In the genomic region with DNA sequence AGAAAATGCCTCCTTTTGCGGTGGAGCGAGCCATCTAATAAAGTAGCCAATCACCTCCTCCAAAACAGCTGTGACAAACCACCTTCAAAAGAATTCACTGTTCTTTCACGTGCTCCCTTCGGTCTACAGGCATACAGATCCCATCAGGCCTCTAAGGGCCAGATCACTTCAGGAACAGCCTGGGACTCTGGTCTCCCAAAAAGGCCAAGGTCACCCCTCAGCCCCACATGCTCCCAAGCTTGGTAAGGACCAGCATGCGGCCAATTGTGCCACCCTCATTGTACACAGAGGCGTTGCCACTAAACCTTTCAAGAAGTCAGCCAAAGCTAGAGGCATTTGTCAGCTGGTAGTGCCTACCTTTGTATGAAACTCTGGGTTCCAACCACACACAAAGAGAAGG, we compare ENCODE assay signal across 32 mouse cellular contexts. TPM values are rescaled to one million over a fixed set of nuclear protein-coding genes. Genes with fewer than 3 reads are reported as not detected.
DNase-seq lines count a peak whose midpoint lies in the region; ATAC-seq lines count a peak whose summit lies in the region.
"Had no signal": no experiment of that assay in that cellular context is flagged by ENCODE, and none has a peak within 500 bp of the region (broad histone marks: within the 10 kb centered on the region; RNA-seq: fewer than 3 reads in every experiment).

No protein-coding gene starts in this region.

- H3K4me2 ChIP-seq in forebrain, embryonic 14.5 days (ENCODE audit: low read length), result no peak overlapping the region
- no peak overlapping the region for H3K4me2 ChIP-seq in heart, embryonic 13.5 days
- no peak overlapping the region for H3K4me2 ChIP-seq in midbrain, embryonic 11.5 days
- H3K4me2 ChIP-seq in limb, embryonic 12.5 days, result no peak overlapping the region
- H3K4me2 ChIP-seq: embryonic facial prominence, embryonic 13.5 days; intestine, embryonic 15.5 days; liver, embryonic 13.5 days; midbrain, embryonic 15.5 days; neural tube, embryonic 13.5 days had no signal

- WGBS in forebrain, embryonic 10.5 days, result 80% methylated on average over 6 of the region's 6 CpGs
- WGBS in forebrain, embryonic 14.5 days, result 59% methylated on average over 6 of the region's 6 CpGs
- 63% methylated on average over 6 of the region's 6 CpGs for WGBS in heart, embryonic 13.5 days
- WGBS in midbrain, embryonic 10.5 days, result 89% methylated on average over 6 of the region's 6 CpGs
- WGBS in midbrain, embryonic 11.5 days, result 79% methylated on average over 6 of the region's 6 CpGs
- 45% methylated on average over 6 of the region's 6 CpGs for WGBS in limb, embryonic 12.5 days

- H3K4me1 ChIP-seq in forebrain, embryonic 10.5 days, result peaks cover 45% of the 10 kb centered on the region
- peaks cover 9% of the 10 kb centered on the region for H3K4me1 ChIP-seq in forebrain, embryonic 14.5 days (ENCODE audit: control insufficient read depth, insufficient read depth, low read length)
- H3K4me1 ChIP-seq in heart, embryonic 13.5 days, result peaks cover 61% of the 10 kb centered on the region
- peaks cover 20% of the 10 kb centered on the region for H3K4me1 ChIP-seq in midbrain, embryonic 10.5 days
- peaks cover 6% of the 10 kb centered on the region for H3K4me1 ChIP-seq in midbrain, embryonic 11.5 days (ENCODE audit: control insufficient read depth, insufficient read depth, low read length)
- peaks cover 31% of the 10 kb centered on the region for H3K4me1 ChIP-seq in limb, embryonic 12.5 days (replicated peaks)
- H3K4me1 ChIP-seq: liver, embryonic 13.5 days had no signal

- H3K27me3 ChIP-seq in forebrain, embryonic 10.5 days (ENCODE audit: poor library complexity, severe bottlenecking), result no peaks in the 10 kb centered on the region
- H3K27me3 ChIP-seq in forebrain, embryonic 14.5 days (replicated peaks; ENCODE audit: control insufficient read depth, insufficient read depth, low read length), result no peaks in the 10 kb centered on the region
- no peaks in the 10 kb centered on the region for H3K27me3 ChIP-seq in heart, embryonic 13.5 days (replicated peaks)
- no peaks in the 10 kb centered on the region for H3K27me3 ChIP-seq in midbrain, embryonic 10.5 days (ENCODE audit: low read depth, poor library complexity, severe bottlenecking)
- H3K27me3 ChIP-seq in midbrain, embryonic 11.5 days (ENCODE audit: control insufficient read depth, insufficient read depth, low read length), result no peaks in the 10 kb centered on the region
- H3K27me3 ChIP-seq in limb, embryonic 12.5 days, result no peaks in the 10 kb centered on the region
- H3K27me3 ChIP-seq: CH12.LX; embryonic facial prominence, embryonic 13.5 days; intestine, embryonic 15.5 days; liver, embryonic 13.5 days; midbrain, embryonic 15.5 days; neural tube, embryonic 13.5 days; Patski had no signal

- DNase-seq in forebrain, embryonic 10.5 days (ENCODE audit: extremely low spot score, low spot score), result no peak
- DNase-seq in forebrain, embryonic 14.5 days (ENCODE audit: low spot score), result no peak
- DNase-seq in heart, adult 18-20 months, result no peak
- DNase-seq in midbrain, embryonic 10.5 days (ENCODE audit: low spot score), result no peak
- no peak for DNase-seq in midbrain, embryonic 11.5 days (ENCODE audit: low spot score, missing footprints)
- DNase-seq in lung, postnatal 14 days, result no peak
- DNase-seq: B cell, adult 2 months; cerebellum, adult 18-20 months; cerebellum, postnatal 25 days; gastrocnemius, postnatal 25 days; kidney, postnatal 25 days; liver, embryonic 13.5 days; lung, adult 2 months; retina, postnatal 1 day; right cerebral cortex, postnatal 25 days; spleen, adult 18-20 months; thymus, postnatal 14 days had no signal

- ATAC-seq in forebrain, embryonic 14.5 days, result no peak
- no peak; the same call in 1 of the 2 replicates for ATAC-seq in heart, embryonic 13.5 days (ENCODE audit: extremely low read depth, insufficient number of reproducible peaks, low FRiP score, low TSS enrichment)
- no peak for ATAC-seq in midbrain, embryonic 11.5 days (ENCODE audit: low FRiP score)
- ATAC-seq in limb, embryonic 12.5 days (ENCODE audit: insufficient number of reproducible peaks, insufficient read depth, low FRiP score, low TSS enrichment, low read depth), result no peak
- ATAC-seq: forebrain, embryonic 16.5 days; hindbrain, embryonic 16.5 days; intestine, embryonic 15.5 days; midbrain, embryonic 15.5 days; Patski had no signal

- H3K27ac ChIP-seq in forebrain, embryonic 10.5 days, result 0 out of 2 replicates have a peak overlapping the region, but pooled peaks have one; percentile 61
- no peak overlapping the region for H3K27ac ChIP-seq in forebrain, embryonic 14.5 days (ENCODE audit: low read depth, low read length)
- H3K27ac ChIP-seq in heart, embryonic 13.5 days (replicated peaks), result peak overlapping the region; percentile 75
- H3K27ac ChIP-seq in midbrain, embryonic 10.5 days (replicated peaks), result peak overlapping the region; percentile 49; the same call in 1 of the 2 replicates
- H3K27ac ChIP-seq in midbrain, embryonic 11.5 days (ENCODE audit: low read depth, low read length), result no peak overlapping the region
- H3K27ac ChIP-seq in limb, embryonic 12.5 days, result peak overlapping the region; percentile 31; the same call in 1 of the 2 replicates
- H3K27ac ChIP-seq: embryonic facial prominence, embryonic 13.5 days; hindbrain, embryonic 10.5 days; intestine, embryonic 15.5 days; layer of hippocampus, adult 2 months; liver, embryonic 13.5 days; midbrain, embryonic 15.5 days; neural tube, embryonic 13.5 days had no signal

- no peak overlapping the region for H3K9ac ChIP-seq in forebrain, embryonic 14.5 days (ENCODE audit: low read length)
- no peak overlapping the region for H3K9ac ChIP-seq in heart, embryonic 13.5 days
- H3K9ac ChIP-seq in midbrain, embryonic 11.5 days (ENCODE audit: low read length), result no peak overlapping the region
- H3K9ac ChIP-seq in limb, embryonic 12.5 days (replicated peaks), result no peak overlapping the region
- H3K9ac ChIP-seq: embryonic facial prominence, embryonic 13.5 days; intestine, embryonic 15.5 days; liver, embryonic 13.5 days; midbrain, embryonic 15.5 days; neural tube, embryonic 13.5 days had no signal

- no peaks in the 10 kb centered on the region for H3K9me3 ChIP-seq in forebrain, embryonic 10.5 days
- no peaks in the 10 kb centered on the region for H3K9me3 ChIP-seq in forebrain, embryonic 14.5 days (replicated peaks; ENCODE audit: control insufficient read depth, low read length)
- H3K9me3 ChIP-seq in heart, embryonic 13.5 days, result no peaks in the 10 kb centered on the region
- H3K9me3 ChIP-seq in midbrain, embryonic 10.5 days (replicated peaks), result no peaks in the 10 kb centered on the region
- no peaks in the 10 kb centered on the region for H3K9me3 ChIP-seq in midbrain, embryonic 11.5 days (ENCODE audit: control insufficient read depth, low read length)
- no peaks in the 10 kb centered on the region for H3K9me3 ChIP-seq in limb, embryonic 12.5 days
- H3K9me3 ChIP-seq: embryonic facial prominence, embryonic 13.5 days; hindbrain, embryonic 10.5 days; intestine, embryonic 15.5 days; liver, embryonic 13.5 days; midbrain, embryonic 15.5 days; neural tube, embryonic 13.5 days had no signal

- H3K4me3 ChIP-seq in forebrain, embryonic 10.5 days, result no peak overlapping the region
- H3K4me3 ChIP-seq in forebrain, embryonic 14.5 days (ENCODE audit: low read depth, low read length), result no peak overlapping the region
- no peak overlapping the region for H3K4me3 ChIP-seq in heart, embryonic 13.5 days
- no peak overlapping the region for H3K4me3 ChIP-seq in midbrain, embryonic 10.5 days
- no peak overlapping the region for H3K4me3 ChIP-seq in midbrain, embryonic 11.5 days (ENCODE audit: low read depth, low read length)
- no peak overlapping the region for H3K4me3 ChIP-seq in limb, embryonic 12.5 days (replicated peaks)
- H3K4me3 ChIP-seq: embryonic facial prominence, embryonic 13.5 days; erythroblast, embryonic 14.5 days; hindbrain, embryonic 10.5 days; intestine, embryonic 15.5 days; layer of hippocampus, adult 2 months; liver, embryonic 13.5 days; midbrain, embryonic 15.5 days; myocyte; neural tube, embryonic 13.5 days had no signal

- H3K36me3 ChIP-seq in forebrain, embryonic 10.5 days (replicated peaks), result peaks cover 18% of the 10 kb centered on the region
- no peaks in the 10 kb centered on the region for H3K36me3 ChIP-seq in forebrain, embryonic 14.5 days (ENCODE audit: control insufficient read depth, insufficient read depth, low read length)
- peaks cover 30% of the 10 kb centered on the region for H3K36me3 ChIP-seq in heart, embryonic 13.5 days
- H3K36me3 ChIP-seq in midbrain, embryonic 10.5 days, result peaks cover 23% of the 10 kb centered on the region
- no peaks in the 10 kb centered on the region for H3K36me3 ChIP-seq in midbrain, embryonic 11.5 days (ENCODE audit: control insufficient read depth, insufficient read depth, low read length)
- H3K36me3 ChIP-seq in limb, embryonic 12.5 days, result no peaks in the 10 kb centered on the region
- H3K36me3 ChIP-seq: embryonic facial prominence, embryonic 13.5 days; G1E; intestine, embryonic 15.5 days; liver, embryonic 13.5 days; midbrain, embryonic 15.5 days had no signal

RNA-seq across cellular contexts. Expression of gene Stk39, which starts 28.9 kb away (rescaled TPM):
- polyA plus RNA-seq in forebrain, embryonic 10.5 days (2016; fragmentation: Nextera tagmentation; extraction: Ambion mirVana), result 29.5 and 30.2 TPM in 2 replicates
- 23.7 and 24.0 TPM in 2 replicates for polyA plus RNA-seq in forebrain, embryonic 14.5 days (2014; fragmentation: Nextera tagmentation; extraction: Ambion mirVana)
- 49.6 and 51.5 TPM in 2 replicates for polyA plus RNA-seq in heart, embryonic 13.5 days (2015; fragmentation: Nextera tagmentation; extraction: Ambion mirVana)
- 10 to 100 TPM; 88.1 to 97.1 TPM for total RNA-seq in heart, adult 18-20 months (2021)
- 30.1 and 37.5 TPM in 2 replicates for polyA plus RNA-seq in midbrain, embryonic 10.5 days (2016; fragmentation: Nextera tagmentation; extraction: Ambion mirVana)
- polyA plus RNA-seq in midbrain, embryonic 11.5 days (2014; fragmentation: Nextera tagmentation; extraction: Ambion mirVana), result 51.9 and 52.5 TPM in 2 replicates
- 18.5 and 21.2 TPM in 2 replicates for polyA plus RNA-seq in limb, embryonic 12.5 days (2016; fragmentation: Nextera tagmentation; extraction: Ambion mirVana)
- total RNA-seq: CH12.LX had no signal
- polyA plus RNA-seq: erythroblast, embryonic 14.5 days; G1E had no signal

Comparison
In these comparisons a context has a peak if more than half of its experiments do, and no peak if none do; other contexts are left out.
1. H3K27ac ChIP-seq: peak in forebrain, embryonic 10.5 days (single experiment), heart, embryonic 13.5 days (single experiment), midbrain, embryonic 10.5 days (single experiment) and limb, embryonic 12.5 days (single experiment); none in forebrain, embryonic 14.5 days (single experiment) and midbrain, embryonic 11.5 days (single experiment).